Mouse (Mus musculus) liver, postnatal 0 days (tissue): ENCODE data around the gene Klhl26.

Experiments
- CTCF ChIP-seq: sonication (generic); IDR thresholded peaks from 2 replicates; pipeline ENCODE4 v1.5.1; 2016; ENCODE audit warnings: antibody characterized with exemption, low read depth
- EP300 ChIP-seq: IDR thresholded peaks from 2 replicates; pipeline ENCODE4 v1.6.1; 2016; ENCODE audit warnings: antibody characterized with exemption, low read depth, mild to moderate bottlenecking

DNA sequence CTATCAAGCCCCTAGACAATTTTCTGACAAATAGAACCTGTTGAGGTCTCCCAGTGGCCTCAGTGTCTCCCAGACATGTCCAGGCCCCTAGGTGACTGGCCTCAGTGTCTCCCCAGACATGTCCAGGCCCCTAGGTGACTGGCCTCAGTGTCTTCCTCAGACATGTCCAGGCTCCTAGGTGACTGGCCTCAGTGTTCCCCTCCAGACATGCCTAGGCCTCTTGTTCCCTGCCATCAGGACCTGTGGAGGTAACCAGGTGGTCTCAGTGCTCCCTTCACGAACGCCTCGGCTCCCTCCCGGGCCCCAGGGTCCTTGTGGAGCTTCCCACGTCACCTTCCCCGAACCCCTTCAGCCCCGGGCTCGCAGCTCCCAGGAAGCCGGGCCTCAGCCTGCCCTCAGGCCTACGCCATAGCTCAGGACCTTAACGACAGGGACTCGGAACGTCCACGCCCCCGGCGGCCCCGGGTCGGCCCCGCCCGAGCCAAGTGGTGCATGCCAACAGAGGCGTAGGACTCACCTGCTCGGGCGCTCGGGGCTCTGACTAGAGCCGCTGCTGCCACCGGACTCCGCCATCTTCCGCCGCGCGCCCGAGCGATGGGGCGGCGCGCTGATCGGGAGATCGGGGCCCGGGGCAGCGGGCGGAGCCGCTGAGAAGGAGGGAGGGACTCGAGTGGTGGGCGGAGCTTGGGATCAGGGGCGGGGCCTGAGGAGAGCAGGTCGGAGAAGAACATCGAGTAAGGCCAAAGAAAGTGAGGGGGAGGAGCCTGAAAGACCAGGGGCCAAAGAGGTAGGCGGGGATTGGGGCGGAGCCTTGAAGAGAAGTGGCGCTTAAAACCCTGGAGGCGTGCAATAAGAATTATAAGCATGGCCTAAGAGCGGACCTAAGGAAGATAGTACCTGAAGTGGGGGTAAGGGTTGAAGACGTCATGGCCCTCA lies at the start of gene Klhl26:
- TF ChIP-seq CTCF (no peak), EP300 (no peak)
